Mouse (Mus musculus) adrenal gland, postnatal 10 days (tissue): ENCODE measurements at regions not wholly inside any gene's neighbourhood (a gene's known extent, or its start where the extent isn't known, plus 50 kb on each side); places are given as distances from the start of the nearest gene placed in this dataset.

Experiments used
- DNase-seq: peaks from one replicate; pipeline ENCODE4 v3.0.0; 2021; ENCODE audit warnings: mixed read lengths

GRCm38 (mm10) chr5:29870537-29870936, 134.8 kb upstream of the Gm5129 start:
- no peak for DNase-seq

- no peak for DNase-seq
These were observed 137.5 kb upstream of the Il6 start for GRCm38 (mm10) chr5:29875451-29875850.

GRCm38 (mm10) chr5:29887267-29887841, 125.6 kb upstream of the Il6 start:
- DNase-seq, result peak; percentile 23

DNA sequence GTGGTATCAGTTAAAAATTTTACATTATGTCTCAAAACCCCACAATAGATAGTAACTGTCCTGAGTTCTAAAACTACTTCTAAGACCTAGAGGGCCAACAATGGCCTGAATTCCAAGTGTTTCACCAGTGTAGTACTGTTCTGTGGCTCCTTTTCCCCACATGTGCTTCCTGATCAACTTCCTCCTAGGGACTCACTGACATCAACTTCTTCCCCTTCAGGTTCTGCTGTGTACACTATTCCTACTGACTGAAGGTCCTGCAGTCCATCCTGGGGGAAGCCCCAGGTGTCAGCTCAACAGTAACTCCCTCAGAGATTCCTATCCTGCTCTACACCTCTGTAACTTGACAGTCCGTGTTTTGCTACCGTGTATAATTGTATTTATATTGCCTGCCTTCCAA, 120.6 kb upstream of the Il6 start:
- DNase-seq, result no peak

- no peak for DNase-seq
These were observed 120.1 kb upstream of the Il6 start for GRCm38 (mm10) chr5:29892861-29893260.

DNA sequence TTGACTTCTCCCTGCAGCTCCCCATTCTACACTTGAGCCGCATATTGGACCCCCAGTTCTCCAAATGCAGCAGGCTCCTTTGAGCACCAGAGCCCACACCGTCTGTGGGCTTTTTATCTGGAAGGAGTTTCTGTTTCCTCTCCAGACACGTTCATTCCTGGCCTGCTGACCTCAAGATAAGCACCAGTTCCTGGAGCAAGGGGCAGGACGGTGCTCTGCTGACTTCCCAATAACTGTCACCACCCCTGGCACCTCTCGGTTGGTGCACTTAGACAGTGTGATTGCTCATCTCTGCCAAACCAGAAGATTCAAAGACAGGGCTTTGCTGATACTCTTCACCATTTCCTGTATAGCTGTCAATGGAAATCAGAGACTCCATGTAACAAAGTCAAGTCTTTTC, 119.1 kb upstream of the Il6 start:
- DNase-seq, result peak; percentile 3

DNA sequence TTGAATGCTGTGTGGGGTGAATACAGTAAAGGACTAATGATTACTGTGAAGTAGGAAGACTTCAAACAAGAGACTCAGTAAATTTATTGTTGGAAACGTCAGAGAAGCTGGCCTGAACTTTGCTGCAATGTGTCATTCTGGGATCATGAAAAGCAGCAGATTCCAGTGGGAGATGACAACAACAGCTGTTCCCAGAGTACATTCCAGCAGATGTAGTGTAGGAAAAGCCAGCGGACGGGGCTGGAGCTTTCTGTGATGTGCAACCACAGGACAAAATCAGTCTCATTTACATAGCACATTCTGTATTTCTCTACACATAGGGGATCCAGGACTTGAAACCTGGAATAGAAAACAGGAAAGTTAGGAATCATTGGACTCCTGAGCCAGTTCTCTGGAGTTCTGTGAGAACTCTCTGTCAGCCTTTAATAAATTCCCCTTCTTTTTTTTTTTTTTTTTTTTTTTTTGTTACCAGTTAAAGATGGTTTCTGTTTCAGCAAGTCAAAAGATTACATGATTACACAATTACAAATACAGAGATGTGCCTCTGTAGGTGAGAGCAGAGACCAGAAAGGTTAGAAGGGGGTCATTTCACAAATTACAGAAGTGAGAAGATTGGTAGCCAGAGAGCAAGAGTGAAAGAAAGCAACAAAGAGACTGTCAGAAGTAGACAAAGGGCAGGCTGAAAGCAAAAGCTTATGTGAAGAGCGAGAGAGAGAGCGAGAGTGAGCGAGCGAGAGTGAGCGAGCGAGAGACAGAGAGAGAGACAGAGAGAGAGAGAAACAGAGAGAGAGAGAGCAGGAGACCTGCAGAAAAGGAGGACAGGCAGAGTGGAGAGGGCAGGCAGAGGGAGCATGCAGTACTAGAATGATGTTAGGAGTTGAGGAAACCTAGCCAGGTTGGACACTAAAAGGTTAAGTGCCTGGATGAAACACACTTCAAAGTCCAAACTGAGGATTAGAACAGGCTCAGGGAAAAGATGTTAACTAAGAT, 118.0 kb upstream of the Il6 start:
- DNase-seq, result peak; percentile 10

DNA sequence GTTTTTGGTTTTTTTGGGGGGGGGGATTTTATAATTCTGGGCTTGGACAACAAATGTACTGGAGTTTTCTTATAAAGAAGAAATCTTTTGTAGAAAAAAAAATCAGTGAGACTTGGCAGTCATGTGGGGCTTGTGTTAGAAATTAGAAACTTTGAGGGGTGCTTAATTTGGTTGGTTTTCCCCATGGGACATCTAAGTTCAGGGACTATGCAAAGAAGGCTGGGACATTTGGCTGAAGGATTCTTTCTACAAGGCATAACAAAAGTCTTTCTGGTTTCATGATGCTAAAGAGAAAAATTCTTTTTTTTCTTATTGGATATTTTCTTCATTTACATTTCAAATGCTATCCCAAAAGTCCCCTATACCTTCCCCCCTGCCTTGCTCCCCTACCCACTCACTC, 115.3 kb upstream of the Il6 start:
- DNase-seq, result no peak

- DNase-seq, result no peak
These were observed 111.2 kb upstream of the Il6 start for GRCm38 (mm10) chr5:29901716-29902115.

GRCm38 (mm10) chr5:29920295-29920694, 92.6 kb upstream of the Il6 start:
- no peak for DNase-seq

DNA sequence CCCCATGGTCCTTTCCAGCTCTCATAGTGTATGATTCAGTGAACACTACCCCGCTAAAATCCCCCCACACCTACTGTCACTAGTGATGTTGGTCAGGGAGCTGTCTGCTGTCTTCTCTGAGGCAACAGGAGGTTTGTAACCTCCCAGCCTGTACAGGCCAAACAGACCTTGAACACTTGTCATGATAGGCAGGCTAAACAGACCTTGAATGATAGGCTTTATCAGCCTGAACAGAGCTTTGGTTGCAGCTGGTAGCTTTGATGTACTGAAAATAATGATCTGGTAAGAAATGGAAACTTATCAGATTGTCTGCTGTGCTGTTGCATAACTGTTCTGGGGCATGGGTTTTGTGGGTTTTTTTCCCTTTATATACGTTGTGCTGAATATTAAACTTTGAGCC, 87.4 kb upstream of the Il6 start:
- peak; percentile 12 for DNase-seq

GRCm38 (mm10) chr5:29927594-29927993, 85.3 kb upstream of the Il6 start:
- no peak for DNase-seq

GRCm38 (mm10) chr5:29929381-29929780, 83.5 kb upstream of the Il6 start:
- no peak for DNase-seq

DNA sequence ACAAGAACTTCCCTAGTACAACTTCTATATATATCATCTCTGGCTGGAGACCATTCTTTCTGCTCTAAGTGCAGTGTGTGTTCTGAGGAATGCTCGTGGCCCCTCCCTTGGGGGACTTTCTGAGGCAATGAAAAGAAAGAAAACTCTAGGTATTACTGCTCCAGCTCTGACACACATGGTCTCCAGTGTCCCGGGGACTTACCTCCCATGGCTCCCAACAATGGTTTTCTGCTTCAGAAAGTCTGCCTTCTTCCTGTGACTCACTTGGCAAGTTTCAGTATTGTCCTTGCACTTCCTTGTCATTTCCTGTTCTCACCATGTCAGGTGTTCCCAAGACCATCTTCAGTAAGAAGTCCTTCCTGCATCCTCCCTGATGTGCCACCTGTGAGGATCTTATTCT, 65.7 kb upstream of the Il6 start:
- DNase-seq, result no peak

DNA sequence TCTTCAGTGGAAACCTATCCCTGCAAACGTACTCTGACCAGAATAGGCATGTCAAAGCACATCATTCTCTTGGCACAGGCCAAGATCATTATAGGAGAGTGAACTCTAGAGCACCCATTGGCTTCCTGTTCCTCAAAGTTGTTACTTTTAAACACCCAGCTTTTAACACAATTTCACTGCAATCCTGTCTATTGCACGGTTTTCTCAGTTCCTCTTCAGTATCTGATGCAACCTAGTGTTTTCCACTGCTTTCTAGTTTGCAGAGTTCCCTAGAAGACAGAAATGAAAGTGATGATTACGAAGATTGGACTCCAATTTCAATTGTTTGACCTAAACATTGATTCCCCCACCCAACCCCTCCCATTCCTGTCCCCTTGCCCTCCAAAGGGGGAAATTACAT, 64.8 kb upstream of the Il6 start:
- no peak for DNase-seq

- no peak for DNase-seq
These were observed 62.3 kb upstream of the Il6 start for GRCm38 (mm10) chr5:29950456-29951170.

GRCm38 (mm10) chr5:29951381-29952350, 61.2 kb upstream of the Il6 start:
- no peak for DNase-seq
